Mouse (Mus musculus): ENCODE measurements at regions not wholly inside any gene's neighbourhood (a gene's known extent, or its start where the extent isn't known, plus 50 kb on each side); places are given as distances from the start of the nearest gene placed in this dataset.
A peak's percentile ranks its signal among the peaks of the same experiment; 100 is the strongest.

- no peak for DNase-seq
Measured at GRCm38 (mm10) chr11:117538732-117539131, 54.6 kb downstream of the Gm11733 start.

- DNase-seq, result no peak
Measured at GRCm38 (mm10) chr11:117540609-117541008, 56.4 kb downstream of the Gm11733 start.

- peak; percentile 80 for DNase-seq
Measured at GRCm38 (mm10) chr11:117541205-117541884, 57.2 kb downstream of the Gm11733 start.

- no peak for DNase-seq
Measured at GRCm38 (mm10) chr11:117543191-117543590, 59.0 kb downstream of the Gm11733 start.

GRCm38 (mm10) chr11:117544507-117544906 is 60.3 kb downstream of the Gm11733 start:
- DNase-seq, result no peak

GRCm38 (mm10) chr11:117544926-117545325 is 60.8 kb downstream of the Gm11733 start:
- DNase-seq, result no peak

- no peak for DNase-seq
Measured at GRCm38 (mm10) chr11:117551926-117552325, 67.8 kb downstream of the Gm11733 start.

GRCm38 (mm10) chr11:117552430-117552969 is 68.3 kb downstream of the Gm11733 start:
- DNase-seq, result no peak

- DNase-seq, result peak; percentile 39
Measured at GRCm38 (mm10) chr11:117554111-117554510, 69.9 kb downstream of the Gm11733 start.

- peak; percentile 53 for DNase-seq
Measured at GRCm38 (mm10) chr11:117557474-117558381, 73.6 kb downstream of the Gm11733 start.

- no peak for DNase-seq
Measured at GRCm38 (mm10) chr11:117559839-117560238, 75.7 kb downstream of the Gm11733 start.

- no peak for DNase-seq
Measured at GRCm38 (mm10) chr11:117567961-117568605, 83.9 kb downstream of the Gm11733 start.

- DNase-seq, result peak; percentile 30
Measured at GRCm38 (mm10) chr11:117568606-117568991, 84.4 kb downstream of the Gm11733 start.

GRCm38 (mm10) chr11:117569566-117570101 is 84.5 kb upstream of the Tnrc6c start:
- DNase-seq, result no peak

GRCm38 (mm10) chr11:117571858-117572257 is 82.2 kb upstream of the Tnrc6c start:
- DNase-seq, result no peak

GRCm38 (mm10) chr11:117574721-117575120 is 79.4 kb upstream of the Tnrc6c start:
- DNase-seq, result peak; percentile 27

- no peak for DNase-seq
Measured at GRCm38 (mm10) chr11:117579121-117579520, 75.0 kb upstream of the Tnrc6c start.

GRCm38 (mm10) chr11:117579720-117580119 is 74.4 kb upstream of the Tnrc6c start:
- no peak for DNase-seq

- no peak for DNase-seq
Measured at GRCm38 (mm10) chr11:117583478-117583877, 70.6 kb upstream of the Tnrc6c start.

- DNase-seq, result no peak
Measured at GRCm38 (mm10) chr11:117585556-117585955, 68.5 kb upstream of the Tnrc6c start.

- no peak for DNase-seq
Measured at GRCm38 (mm10) chr11:117586063-117586462, 68.0 kb upstream of the Tnrc6c start.

- no peak for DNase-seq
Measured at GRCm38 (mm10) chr11:117586857-117587425, 67.1 kb upstream of the Tnrc6c start.

GRCm38 (mm10) chr11:117589006-117589405 is 65.1 kb upstream of the Tnrc6c start:
- no peak for DNase-seq

Measured in kidney, postnatal 10 days (tissue).